Mouse (Mus musculus) thymus, adult 18-20 months (tissue): Measurements from ENCODE around the gene Ywhaq.
"Not testable (repeated sequence)": the region's sequence is repeated elsewhere in the genome, so short reads cannot be mapped to it uniquely, and the experiment has no call there.

Experiments
- DNase-seq, 2 experiments: peaks; one replicate each; pipeline ENCODE4 v3.0.0; 2022; ENCODE audit warnings: mixed read lengths in 2 of 2

Ywhaq gene

DNA sequence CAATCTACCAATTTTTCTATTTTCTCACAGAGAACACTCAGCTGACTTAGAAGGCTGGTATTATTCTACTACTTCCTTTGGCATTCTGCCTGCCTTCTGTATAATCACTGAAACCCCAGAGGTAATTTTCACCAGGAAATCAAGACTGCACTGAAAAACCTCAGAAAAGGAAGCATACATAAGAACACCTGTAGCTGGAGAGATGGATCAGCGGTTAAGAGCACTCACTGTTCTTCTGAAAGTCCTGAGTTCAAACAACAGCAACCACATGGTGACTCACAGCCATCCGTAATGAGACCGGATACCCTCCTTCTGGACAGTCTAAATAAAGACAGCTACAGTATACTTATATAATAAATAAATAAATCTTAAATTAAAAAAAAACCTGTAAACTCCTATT, 7.8 kb downstream of the Ywhaq start:
- DNase-seq, result no peak

DNA sequence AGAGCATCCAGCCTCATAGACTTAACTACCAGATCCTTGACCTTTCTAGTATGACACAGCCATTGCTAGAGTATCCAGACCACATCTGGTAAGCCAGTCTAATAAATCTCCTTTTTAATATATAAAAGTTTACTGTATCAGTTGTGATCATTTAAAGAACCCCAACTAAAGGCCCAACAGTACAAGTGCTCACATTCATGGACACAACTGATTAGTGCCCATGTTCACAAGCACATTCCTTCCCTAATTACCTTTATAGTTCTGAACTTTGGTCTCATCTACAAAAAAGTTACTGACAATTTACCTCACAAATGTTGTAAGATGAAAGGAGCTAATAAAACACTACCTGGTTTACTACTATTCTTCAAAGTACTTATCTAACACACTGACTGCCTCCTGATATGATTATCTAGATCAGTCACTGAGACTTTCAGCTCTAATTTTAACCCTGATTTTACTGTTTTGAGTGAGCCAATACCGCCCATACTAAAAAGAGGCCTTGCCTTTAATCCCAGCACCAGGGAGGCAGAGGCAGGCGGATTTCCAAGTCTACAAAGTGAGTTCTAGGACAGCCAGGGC, 8.6 kb downstream of the Ywhaq start:
- no peak for DNase-seq

DNA sequence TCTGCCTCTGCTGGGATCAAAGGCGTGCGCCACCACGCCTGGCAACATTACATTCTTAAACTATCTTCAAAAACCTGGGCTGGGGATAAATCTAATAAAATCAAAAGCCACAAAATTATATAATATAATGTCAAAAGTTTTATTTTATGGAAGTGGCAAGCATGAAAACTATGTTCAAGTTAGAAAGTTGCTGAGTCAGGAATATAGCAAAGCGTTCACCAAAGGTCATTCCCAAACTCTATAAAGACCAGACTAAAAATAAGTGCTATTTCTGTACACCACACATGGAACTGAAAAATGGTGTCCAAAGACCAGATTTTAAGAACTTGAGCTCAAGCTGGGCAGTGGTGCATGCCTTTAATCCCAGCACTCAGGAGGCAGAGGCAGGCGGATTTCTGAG, 14.7 kb downstream of the Ywhaq start:
- DNase-seq, result no peak

DNA sequence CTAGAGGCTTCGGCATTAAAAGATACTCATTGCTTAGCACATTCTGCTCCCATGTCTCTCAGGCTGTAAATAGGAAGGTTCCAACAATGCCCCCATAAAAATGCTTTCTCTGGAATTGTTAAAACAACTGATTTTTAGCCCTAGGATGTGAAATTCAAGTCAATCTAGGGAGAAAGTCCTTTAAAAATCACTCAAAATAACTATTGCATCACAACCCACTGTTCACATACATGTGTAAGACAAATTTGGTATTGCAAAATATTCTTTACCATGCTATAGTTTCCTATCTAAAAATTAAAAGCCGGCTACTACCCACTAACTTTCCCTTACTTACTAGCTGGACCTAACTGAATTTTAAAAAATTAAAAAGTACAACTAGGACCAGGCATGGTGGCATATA, 31.2 kb downstream of the Ywhaq start:
- DNase-seq, result no peak

DNA sequence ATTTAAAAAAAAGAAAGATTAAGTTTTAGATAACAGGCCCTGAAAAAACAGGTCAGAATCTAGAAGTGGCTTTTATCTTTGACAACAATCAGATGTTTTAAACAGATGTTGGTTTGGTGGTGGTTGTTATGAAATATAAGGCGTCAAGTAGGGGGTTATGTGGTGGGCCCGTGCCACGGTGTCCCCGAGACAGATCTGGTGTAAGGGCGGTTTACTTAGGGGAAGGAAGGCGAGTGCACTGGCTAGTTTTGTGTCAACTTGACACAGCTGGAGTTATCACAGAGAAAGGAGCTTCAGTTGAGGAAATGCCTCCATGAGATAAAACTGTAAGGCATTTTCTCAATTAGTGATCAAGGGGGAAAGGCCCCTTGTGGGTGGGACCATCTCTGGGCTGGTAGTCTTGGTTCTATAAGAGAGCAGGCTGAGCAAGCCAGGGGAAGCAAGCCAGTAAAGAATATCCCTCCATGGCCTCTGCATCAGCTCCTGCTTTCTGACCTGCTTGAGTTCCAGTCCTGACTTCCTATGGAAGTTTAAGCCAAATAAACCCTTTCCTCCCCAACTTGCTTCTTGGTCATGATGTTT, 38.6 kb downstream of the Ywhaq start:
- DNase-seq, result not testable (repeated sequence)

DNA sequence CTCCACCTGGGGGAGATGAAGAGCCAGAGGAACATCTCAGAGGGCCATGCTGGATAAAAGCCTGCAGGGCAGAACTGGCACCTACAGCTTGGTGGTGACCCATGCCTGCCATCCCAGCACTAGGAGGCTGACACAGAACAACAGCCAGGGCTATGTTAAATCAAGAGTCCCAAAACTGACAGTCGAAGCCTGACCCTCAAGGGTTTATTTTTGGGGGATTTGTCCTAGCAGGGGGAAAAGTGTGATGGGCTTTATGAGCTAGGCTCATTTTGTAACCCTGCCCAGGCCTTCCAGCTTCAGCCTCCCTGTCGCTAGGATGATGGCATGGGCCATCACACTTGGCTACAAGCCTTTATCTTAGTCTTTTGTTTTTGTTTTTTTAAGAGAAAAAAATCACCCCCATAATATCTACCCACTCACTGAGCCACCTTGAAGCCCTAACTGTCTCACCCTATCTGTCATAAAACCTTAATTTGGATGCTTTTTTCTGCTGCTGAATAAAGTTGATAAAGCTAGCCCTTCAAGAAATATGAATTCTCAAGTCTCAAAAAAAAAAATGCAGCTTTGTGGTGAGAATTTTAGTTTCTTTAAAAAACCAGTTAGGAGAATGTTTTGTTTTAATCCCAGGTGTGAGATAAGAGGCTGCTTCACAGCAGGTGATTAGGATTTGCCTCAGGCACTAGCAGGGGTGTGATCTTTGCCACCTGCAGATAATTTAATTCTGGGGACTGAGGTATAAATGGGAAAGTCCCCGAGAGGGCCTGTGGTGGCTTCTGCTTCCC, 41.9 kb downstream of the Ywhaq start:
- no peak for DNase-seq

DNA sequence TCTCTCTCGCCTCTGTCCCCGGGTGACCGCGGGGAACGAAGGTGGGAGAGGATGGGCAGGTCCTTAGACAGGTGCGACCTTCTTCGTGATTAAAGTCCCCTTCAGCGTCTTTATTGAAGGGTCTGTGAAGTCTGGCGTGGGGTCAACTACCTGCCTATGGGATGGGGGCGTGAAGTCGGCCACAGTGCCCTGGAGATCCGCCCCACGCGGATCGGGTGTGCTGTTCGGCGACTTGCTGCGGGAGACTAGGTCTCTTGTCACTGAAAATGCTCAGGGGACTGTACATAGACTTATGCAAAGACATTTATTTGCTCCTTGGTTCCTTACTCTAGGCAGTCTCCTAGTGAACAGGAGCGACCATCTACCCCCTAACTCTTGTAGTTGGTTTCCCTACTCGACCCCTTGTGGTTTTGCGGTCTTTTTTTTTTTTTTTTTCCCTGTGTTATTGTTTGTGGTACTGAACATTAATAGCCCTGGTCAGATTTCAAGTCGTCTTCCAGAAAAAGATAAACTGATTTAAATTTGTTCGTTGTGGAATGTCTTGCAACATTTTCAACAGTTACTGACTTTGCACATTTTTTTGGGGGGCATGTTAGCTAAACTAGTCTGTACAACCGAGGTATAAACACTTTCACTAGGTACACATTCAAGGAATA, 43.5 kb downstream of the Ywhaq start:
- DNase-seq, result no peak

DNA sequence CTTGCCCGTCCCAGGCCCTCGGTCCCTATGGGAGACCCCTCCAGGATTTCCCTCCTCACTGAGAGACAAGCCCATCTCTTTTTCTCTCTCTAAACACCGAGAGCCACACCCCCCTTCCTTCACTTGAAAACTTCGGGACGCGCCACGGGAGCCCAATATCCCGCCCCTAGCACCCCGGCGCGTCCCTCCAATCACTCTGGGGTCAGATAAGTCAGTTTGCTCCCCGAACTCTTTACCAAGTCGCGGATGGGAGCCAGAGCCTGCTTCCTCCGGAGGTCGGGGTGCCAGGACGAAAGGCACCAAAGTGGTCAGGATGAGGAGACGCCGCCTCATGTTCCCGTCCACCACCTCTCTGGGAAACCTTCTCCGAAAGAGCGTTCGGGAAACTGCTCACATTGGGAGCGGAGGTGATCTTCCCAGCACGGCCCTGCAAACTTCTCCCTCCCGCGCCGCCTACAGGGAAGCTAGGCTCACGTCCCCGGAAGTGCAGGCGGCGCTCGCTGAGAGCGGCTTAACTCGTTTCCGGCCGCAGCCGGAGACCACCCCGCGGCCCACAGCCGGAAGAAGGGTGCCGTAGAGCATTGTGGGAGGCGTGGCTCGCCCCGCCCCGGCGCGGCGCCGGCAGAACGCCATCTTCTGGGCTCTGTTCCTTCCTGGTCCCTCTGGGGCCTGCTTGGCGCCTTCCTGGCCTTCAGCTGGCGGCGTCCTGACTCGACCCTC, 44.2 kb downstream of the Ywhaq start, which contains the start of gene Adam17:
Adam17 (minus strand) TSS at position 533 of the 720 bp plus-strand sequence.
- DNase-seq, result peak; percentile 93

DNA sequence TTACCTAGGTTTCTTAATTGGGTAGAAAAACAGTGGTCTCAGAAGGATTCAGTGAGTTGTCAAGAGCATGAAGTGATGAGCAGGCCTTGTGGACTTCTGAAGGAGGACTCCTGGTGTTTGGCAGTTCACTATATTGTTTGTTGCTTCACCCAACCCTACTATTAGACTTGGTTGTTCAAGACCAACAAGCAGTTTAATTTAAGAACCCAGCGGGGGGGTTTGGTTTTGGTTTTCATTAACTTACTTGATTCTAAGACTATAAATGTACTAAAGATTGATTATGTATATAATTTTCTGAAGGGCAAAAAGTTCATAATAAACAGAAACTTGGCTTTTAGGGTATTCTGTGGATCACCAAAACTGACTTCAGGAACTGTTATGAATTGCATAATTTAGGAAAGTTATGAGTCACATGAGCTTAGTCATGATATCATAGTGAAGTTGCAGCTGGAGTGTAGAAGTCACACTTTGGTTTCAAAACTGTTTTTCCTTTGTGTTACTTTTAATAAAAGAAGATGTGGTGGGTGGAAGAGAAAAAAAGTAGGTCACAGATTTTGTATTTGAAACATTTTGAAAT, 47.3 kb downstream of the Ywhaq start:
- DNase-seq, result no peak

DNA sequence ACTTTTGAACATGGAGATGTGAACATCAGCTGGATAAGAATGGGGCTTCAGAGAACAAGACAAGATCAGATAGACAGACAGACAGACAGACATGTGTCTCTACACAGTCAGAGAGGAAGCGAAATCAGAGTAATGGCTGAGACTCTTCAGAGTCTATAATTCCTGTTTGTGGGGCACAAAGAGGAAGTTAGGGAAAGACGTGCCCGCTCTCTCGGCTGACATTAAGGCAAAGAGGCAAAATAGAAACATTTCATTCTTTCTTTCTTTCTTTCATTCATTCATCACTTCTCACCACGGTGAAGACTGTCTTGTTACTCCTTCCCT, 48.4 kb downstream of the Ywhaq start:
- DNase-seq, result no peak

DNA sequence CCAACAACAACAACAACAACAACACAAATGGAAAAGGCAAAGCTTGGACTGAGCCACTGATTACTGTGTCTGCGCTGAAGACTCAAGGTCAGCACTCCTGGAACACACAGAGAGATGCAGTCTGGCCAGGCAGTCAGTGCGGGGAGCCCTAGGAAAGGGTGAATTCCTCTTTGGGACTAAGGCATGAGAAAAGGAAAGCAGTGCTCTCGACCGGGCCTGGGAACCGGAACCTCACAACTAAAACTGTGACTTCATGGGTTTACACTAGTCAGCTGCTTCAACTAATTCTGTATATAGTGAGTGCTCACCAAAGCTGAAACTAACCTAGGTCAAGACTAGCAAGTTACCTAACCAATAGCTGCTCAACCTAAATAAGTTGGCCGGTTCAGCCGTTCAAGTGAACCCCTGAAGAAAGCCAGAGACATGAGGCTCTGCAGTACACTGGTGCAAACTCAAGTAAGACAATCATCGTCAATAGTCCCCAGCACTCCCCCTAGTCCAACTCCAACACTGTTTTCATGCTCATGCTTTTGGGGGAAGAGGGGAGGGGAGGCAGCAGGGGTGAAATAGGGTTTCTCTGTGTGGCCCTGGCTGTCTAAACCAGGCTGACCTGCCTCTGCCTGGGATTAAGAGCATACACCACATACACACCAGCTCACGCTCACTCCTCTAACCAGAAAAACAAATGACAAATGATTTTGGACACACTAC, 48.9 kb downstream of the Ywhaq start:
- no peak for DNase-seq

DNA sequence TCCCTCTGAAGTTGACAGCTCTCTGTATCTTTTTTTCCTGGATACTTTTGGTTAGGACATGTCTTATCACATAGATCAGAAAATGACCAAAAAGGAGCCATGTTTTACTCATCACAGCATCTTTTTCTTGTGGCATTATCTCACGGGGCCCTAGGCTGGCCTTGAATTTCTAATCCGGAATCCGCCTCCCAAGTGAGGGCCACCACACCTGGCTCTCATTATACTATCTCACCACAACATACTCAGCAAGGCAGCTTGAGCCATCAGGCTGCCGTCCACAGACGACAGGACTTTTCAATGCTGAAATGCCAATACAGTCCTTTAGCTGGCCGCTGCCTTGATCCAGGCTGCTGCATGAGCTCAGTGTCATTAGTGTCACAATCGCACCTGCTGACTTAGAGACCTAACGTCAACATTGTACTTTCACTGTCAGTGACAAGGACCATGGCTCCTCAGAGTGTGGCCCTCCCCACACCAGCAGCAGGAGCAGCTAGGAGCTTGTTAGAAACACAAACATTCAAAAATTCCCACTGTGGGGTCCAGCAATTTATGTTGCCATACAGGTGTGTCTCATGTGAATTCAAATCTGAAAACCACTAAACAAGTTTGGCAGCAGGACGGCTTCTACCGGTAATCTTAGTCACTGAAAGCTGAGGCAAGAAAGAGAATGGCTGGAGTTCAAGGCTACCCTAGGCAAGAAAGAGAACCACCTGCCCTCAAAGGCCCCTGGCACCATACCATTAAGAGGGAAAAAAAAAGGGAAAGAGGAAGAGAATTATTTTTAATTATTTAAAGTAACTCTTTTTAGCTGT, 52.6 kb downstream of the Ywhaq start:
- no peak for DNase-seq

DNA sequence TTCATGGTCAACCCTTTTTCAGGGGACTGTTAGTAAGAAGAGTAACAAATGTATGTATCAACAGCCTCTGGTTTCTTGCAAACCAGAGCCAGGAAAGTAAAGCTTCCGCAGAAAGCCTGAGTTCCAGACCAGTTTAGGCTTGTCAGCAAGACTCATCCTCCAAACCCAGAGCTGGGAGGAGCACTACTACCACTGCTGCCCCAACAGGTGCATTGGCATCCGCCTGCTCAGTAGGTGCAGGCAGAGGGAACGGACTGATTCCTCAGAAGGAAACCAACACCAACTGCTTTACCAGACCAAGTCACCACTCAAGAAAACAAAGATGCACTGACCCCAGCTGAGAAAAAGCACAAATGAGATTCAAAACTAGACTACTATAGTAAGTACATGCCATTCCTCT, 54.2 kb downstream of the Ywhaq start:
- no peak for DNase-seq

DNA sequence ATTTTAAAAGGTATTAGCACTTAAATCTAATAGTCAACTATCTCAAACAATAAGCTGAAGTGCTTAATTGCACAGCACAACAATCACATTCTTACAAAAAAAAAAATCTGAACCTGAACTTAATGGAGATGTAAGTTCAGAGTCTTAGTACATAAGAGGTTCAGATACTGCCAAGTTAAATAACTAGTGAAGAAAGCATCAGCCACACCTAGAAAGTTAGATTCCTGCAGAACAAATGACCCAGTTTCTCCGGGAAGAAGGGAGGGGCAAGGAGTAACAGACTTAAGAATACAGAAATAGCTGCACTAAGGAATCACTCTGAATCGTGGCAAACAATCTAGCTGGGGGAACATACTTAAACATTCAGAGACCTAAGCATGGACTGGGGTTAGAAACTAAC, 54.8 kb downstream of the Ywhaq start:
- no peak for DNase-seq

DNA sequence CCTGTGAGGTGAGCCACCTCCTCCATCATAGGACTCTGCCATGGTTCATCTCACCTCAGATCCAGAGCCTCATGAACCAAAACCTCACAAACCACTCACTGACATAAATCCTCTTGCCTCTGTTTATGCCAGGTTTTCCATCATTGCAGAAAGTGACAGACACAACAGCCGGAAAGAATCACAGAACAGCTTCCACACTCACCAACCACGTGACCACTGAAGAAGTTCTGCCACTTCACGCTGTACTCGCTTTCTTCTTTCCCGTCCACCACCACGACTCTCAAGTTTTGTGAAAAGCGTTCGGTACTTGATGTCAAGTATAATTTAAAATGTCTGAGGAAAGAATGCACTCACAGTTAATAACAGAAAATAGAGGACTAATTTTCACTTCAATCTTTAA, 63.8 kb downstream of the Ywhaq start:
- no peak for DNase-seq

DNA sequence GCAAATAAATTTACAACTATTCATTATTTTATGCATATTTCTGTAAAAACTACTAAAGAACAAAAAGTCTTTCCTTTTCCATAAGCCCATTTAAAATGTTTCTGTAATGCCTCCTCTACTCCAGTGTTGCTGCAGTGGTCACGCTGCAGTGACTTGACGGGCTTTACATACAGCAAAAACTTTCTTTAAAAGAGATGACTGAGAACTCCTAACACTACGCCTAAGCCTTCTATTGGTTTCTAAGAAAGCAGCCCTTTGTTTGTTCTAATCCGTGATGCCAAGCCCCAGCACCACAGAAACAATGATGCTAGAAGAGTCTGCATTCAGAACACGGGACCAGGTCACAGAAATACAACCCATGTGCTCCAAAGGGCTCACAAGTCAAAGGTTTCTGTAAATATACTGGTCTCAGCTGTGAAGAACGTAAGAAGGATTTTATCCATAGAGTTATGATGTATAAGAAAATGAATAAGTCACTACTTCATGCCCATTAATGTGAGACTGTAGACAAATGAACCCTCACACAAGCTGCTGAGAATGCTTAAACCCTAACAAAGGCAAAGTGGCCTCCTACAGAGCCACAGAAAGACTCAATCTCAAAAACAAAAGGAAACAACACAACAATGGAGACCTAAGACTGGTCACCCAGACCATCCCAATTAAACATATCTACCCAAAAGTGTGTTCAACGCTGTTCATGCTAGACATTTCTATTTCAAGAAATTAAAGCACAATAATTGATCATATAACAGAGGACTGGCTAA, 67.1 kb downstream of the Ywhaq start:
- no peak for DNase-seq

DNA sequence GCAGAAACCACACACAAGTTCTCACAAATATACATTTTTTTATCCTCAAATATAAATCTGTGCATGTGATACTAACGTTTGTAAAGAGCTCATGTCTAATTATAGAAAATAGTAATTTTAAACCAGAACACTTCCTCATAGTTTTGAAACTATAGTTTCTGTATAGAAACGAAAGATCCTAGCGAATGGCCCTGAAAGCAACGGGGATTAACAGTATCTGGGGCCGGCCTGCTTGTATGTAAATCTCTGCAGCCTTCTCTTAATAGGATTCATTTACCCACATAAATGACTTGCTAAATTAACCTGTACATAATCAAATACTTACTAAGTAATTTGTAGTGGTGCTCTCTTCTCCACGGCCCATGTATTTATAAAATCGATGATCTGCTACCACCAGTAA, 70.5 kb downstream of the Ywhaq start:
- DNase-seq, result no peak

DNA sequence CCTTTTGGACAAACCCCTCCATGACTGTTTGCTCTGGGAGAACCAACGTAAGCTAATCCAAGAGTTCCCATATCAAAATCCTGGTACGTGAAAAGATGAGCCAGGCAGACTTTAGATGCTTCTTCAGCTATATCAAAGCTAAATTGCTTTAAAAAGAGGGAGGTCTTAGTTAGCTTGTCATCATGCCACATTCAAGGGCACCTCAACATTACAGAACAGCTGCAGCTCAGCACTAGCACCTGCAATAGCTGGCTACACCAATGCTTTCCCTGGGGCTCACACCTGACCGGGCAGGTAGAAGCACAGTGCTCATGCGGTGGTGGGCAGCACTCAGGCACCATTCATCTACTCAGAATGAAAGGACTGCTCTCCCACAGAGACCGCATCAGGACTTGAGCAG, 76.8 kb downstream of the Ywhaq start:
- no peak for DNase-seq
